Mouse (Mus musculus): ENCODE data around the gene 3425401B19Rik. TPM values are rescaled to one million over a fixed set of nuclear protein-coding genes. Genes with fewer than 3 reads are reported as not detected.

3425401B19Rik gene
- polyA plus RNA-seq, 1 experiment from 2014 or later, result 0.17 TPM

DNA sequence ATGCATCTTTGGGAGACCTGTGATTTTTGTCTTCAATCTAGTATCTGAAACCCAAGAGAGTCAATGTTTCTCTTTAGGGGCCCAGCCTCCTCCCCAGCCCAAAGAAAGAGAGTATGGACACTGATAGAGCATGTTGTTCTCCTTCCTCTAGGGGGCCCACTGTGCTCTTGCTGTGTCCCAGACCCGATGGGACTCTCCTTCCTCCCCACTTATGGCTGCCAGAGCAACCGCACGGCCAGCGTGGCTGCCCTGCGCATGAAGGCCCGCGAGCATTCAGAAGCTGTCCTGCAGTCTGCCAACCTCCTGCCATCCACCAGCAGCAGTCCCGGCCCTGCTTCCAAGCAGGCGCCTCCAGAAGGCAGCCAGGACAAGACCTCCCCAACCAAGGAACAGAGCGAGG, 56.5 kb downstream of the 3425401B19Rik start:
- DNase-seq (ENCODE audit: low spot score) (no peak), ATAC-seq (ENCODE audit: low FRiP score) (no peak)
- no peaks in the 10 kb centered on the region for H3K9me3 ChIP-seq (ENCODE audit: control insufficient read depth, low read length)
- no peak overlapping the region for H3K27ac ChIP-seq
- no peaks in the 10 kb centered on the region for H3K27me3 ChIP-seq (ENCODE audit: control insufficient read depth, insufficient read depth, low read length)
- no peak overlapping the region for H3K4me2 ChIP-seq (replicated peaks)
- WGBS, result 55% methylated on average over 10 of the region's 10 CpGs
- no peak overlapping the region for H3K4me3 ChIP-seq (replicated peaks; ENCODE audit: low read length)
- no peaks in the 10 kb centered on the region for H3K4me1 ChIP-seq (replicated peaks; ENCODE audit: control insufficient read depth, insufficient read depth, low read length)
- H3K36me3 ChIP-seq (replicated peaks; ENCODE audit: control insufficient read depth, insufficient read depth), result no peaks in the 10 kb centered on the region
- H3K9ac ChIP-seq, result no peak overlapping the region

- 52% methylated on average over 2 of the region's 2 CpGs for WGBS
- Histone ChIP-seq H3K9ac (no peak overlapping the region), H3K36me3 (replicated peaks; ENCODE audit: control insufficient read depth, insufficient read depth) (no peaks in the 10 kb centered on the region), H3K27me3 (ENCODE audit: control insufficient read depth, insufficient read depth, low read length) (no peaks in the 10 kb centered on the region), H3K4me3 (replicated peaks; ENCODE audit: low read length) (no peak overlapping the region), H3K4me1 (replicated peaks; ENCODE audit: control insufficient read depth, insufficient read depth, low read length) (no peaks in the 10 kb centered on the region), H3K4me2 (replicated peaks) (no peak overlapping the region), H3K27ac (no peak overlapping the region), H3K9me3 (ENCODE audit: control insufficient read depth, low read length) (no peaks in the 10 kb centered on the region)
- no peak for ATAC-seq (ENCODE audit: low FRiP score)
- DNase-seq (ENCODE audit: low spot score), result no peak
Observed at GRCm38 (mm10) chr14:32627271-32627670, 57.8 kb downstream of the 3425401B19Rik start.

- no peak for DNase-seq (ENCODE audit: low spot score)
- no peak overlapping the region for H3K4me3 ChIP-seq (replicated peaks; ENCODE audit: low read length)
- no peaks in the 10 kb centered on the region for H3K36me3 ChIP-seq (replicated peaks; ENCODE audit: control insufficient read depth, insufficient read depth)
- H3K4me2 ChIP-seq (replicated peaks), result no peak overlapping the region
- 93% methylated on average over 7 of the region's 7 CpGs for WGBS
- H3K9me3 ChIP-seq (ENCODE audit: control insufficient read depth, low read length), result no peaks in the 10 kb centered on the region
- ATAC-seq (ENCODE audit: low FRiP score), result no peak
- no peaks in the 10 kb centered on the region for H3K27me3 ChIP-seq (ENCODE audit: control insufficient read depth, insufficient read depth, low read length)
- no peaks in the 10 kb centered on the region for H3K4me1 ChIP-seq (replicated peaks; ENCODE audit: control insufficient read depth, insufficient read depth, low read length)
- no peak overlapping the region for H3K9ac ChIP-seq
- no peak overlapping the region for H3K27ac ChIP-seq
Observed at GRCm38 (mm10) chr14:32624811-32625210, 60.3 kb downstream of the 3425401B19Rik start.

- DNase-seq (ENCODE audit: low spot score), result no peak
Observed at GRCm38 (mm10) chr14:32624245-32624644, 60.8 kb downstream of the 3425401B19Rik start.

DNA sequence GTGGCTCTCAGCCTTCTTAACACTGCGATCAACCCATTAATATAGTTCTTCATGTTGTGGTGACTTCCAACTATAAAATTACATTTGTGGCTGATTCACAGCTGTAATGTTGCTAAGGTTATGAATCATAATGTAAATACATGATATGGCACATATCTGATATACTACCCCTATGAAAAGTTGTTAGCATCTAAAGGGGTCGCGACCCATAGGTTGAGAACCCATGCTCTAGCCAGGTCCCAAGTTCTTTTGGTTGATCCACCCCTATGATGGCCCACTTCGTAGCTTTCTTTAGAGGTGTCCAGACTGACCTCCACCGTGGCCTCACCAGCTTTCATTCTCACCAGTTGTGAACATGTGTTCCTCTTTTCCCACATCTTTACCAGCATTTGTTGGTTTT, 67.8 kb downstream of the 3425401B19Rik start:
- H3K4me2 ChIP-seq (replicated peaks), result no peak overlapping the region
- H3K4me1 ChIP-seq (replicated peaks; ENCODE audit: control insufficient read depth, insufficient read depth, low read length), result no peaks in the 10 kb centered on the region
- ATAC-seq (ENCODE audit: low FRiP score) (no peak), DNase-seq (ENCODE audit: low spot score) (no peak)
- no peak overlapping the region for H3K4me3 ChIP-seq (replicated peaks; ENCODE audit: low read length)
- 89% methylated on average over 5 of the region's 5 CpGs for WGBS
- H3K27ac ChIP-seq, result no peak overlapping the region
- no peak overlapping the region for H3K9ac ChIP-seq
- no peaks in the 10 kb centered on the region for H3K27me3 ChIP-seq (ENCODE audit: control insufficient read depth, insufficient read depth, low read length)
- H3K9me3 ChIP-seq (ENCODE audit: control insufficient read depth, low read length), result no peaks in the 10 kb centered on the region
- no peaks in the 10 kb centered on the region for H3K36me3 ChIP-seq (replicated peaks; ENCODE audit: control insufficient read depth, insufficient read depth)

More at GRCm38 (mm10) chr14:32624245-32624644, 60.8 kb downstream of the 3425401B19Rik start:
- H3K4me2 ChIP-seq (replicated peaks), result no peak overlapping the region
- H3K36me3 ChIP-seq (replicated peaks; ENCODE audit: control insufficient read depth, insufficient read depth), result no peaks in the 10 kb centered on the region
- 89% methylated on average over 3 of the region's 3 CpGs for WGBS
- no peaks in the 10 kb centered on the region for H3K9me3 ChIP-seq (ENCODE audit: control insufficient read depth, low read length)
- no peaks in the 10 kb centered on the region for H3K27me3 ChIP-seq (ENCODE audit: control insufficient read depth, insufficient read depth, low read length)
- no peak overlapping the region for H3K4me3 ChIP-seq (replicated peaks; ENCODE audit: low read length)
- H3K27ac ChIP-seq, result no peak overlapping the region
- H3K4me1 ChIP-seq (replicated peaks; ENCODE audit: control insufficient read depth, insufficient read depth, low read length), result no peaks in the 10 kb centered on the region
- no peak overlapping the region for H3K9ac ChIP-seq
- no peak for ATAC-seq (ENCODE audit: low FRiP score)

DNA sequence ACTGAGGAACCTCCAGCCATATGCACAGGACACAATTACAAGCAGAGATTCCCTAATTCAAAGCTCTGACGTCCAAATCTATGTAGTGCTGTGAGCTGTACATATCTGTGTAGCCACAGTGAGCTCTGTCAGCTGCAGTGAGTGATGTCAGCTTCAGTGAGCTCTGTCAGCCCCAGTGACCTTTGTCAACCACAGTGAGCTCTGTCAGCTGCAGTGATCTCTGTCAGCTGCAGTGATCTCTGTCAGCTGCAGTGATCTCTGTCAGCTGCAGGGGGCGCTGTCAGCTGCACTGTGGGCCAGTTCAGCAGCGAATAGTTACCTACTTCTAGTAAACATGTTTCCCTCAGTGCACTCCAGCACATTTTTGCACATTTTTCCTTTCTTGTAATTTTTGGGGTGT, 75.7 kb downstream of the 3425401B19Rik start:
- H3K9ac ChIP-seq, result no peak overlapping the region
- no peak overlapping the region for H3K4me2 ChIP-seq (replicated peaks)
- H3K27ac ChIP-seq, result no peak overlapping the region
- H3K4me1 ChIP-seq (replicated peaks; ENCODE audit: control insufficient read depth, insufficient read depth, low read length), result peaks cover 27% of the 10 kb centered on the region; the same call in 1 of the 2 replicates
- DNase-seq (ENCODE audit: low spot score) (no peak), ATAC-seq (ENCODE audit: low FRiP score) (0 out of 2 replicates have a peak, but pooled peaks have one; percentile 15)
- no peaks in the 10 kb centered on the region for H3K36me3 ChIP-seq (replicated peaks; ENCODE audit: control insufficient read depth, insufficient read depth)
- no peak overlapping the region for H3K4me3 ChIP-seq (replicated peaks; ENCODE audit: low read length)
- 23% methylated on average over 3 of the region's 3 CpGs for WGBS
- H3K9me3 ChIP-seq (ENCODE audit: control insufficient read depth, low read length), result no peaks in the 10 kb centered on the region
- H3K27me3 ChIP-seq (ENCODE audit: control insufficient read depth, insufficient read depth, low read length), result no peaks in the 10 kb centered on the region; the same call in 1 of the 2 replicates

Other genes with a start within 250 kb of the 3425401B19Rik start
- gene Slc18a3, start 220.4 kb downstream of the 3425401B19Rik start, polyA plus RNA-seq (2014; fragmentation: Nextera tagmentation; extraction: Ambion mirVana), result 22.7 and 26.9 TPM in 2 replicates
- gene Chat, start 219.3 kb downstream of the 3425401B19Rik start, polyA plus RNA-seq (2014; fragmentation: Nextera tagmentation; extraction: Ambion mirVana), result 2.4 and 3.4 TPM in 2 replicates
- gene Ercc6, start 171.8 kb downstream of the 3425401B19Rik start, polyA plus RNA-seq (2014; fragmentation: Nextera tagmentation; extraction: Ambion mirVana), result 22.1 and 24.4 TPM in 2 replicates
- 56.5 and 63.2 TPM in 2 replicates for gene Prrxl1, start 85.9 kb downstream of the 3425401B19Rik start, polyA plus RNA-seq (2014; fragmentation: Nextera tagmentation; extraction: Ambion mirVana)
- gene Tmem273, start 100.7 kb upstream of the 3425401B19Rik start, polyA plus RNA-seq (2014; fragmentation: Nextera tagmentation; extraction: Ambion mirVana), result 0.86 and 0.97 TPM in 2 replicates
- not detected in 2 replicates for gene Fam170b, start 148.7 kb upstream of the 3425401B19Rik start, polyA plus RNA-seq (2014; fragmentation: Nextera tagmentation; extraction: Ambion mirVana)
- gene Vstm4, start 171.5 kb upstream of the 3425401B19Rik start, polyA plus RNA-seq (2014; fragmentation: Nextera tagmentation; extraction: Ambion mirVana), result 12.6 and 12.8 TPM in 2 replicates